Mouse (Mus musculus) hindbrain, embryonic 14.5 days (tissue): ENCODE measurements at regions not wholly inside any gene's neighbourhood (a gene's known extent, or its start where the extent isn't known, plus 50 kb on each side); places are given as distances from the start of the nearest gene placed in this dataset.

Experiments
- ATAC-seq: fragments of 200-750 bp; cut with Nextera tagmentation; 2 replicates; pipeline ENCODE4 v1.8.0; 2017; ENCODE audit warnings: moderate number of reproducible peaks, mild to moderate bottlenecking, moderate TSS enrichment, moderate library complexity; ENCODE audit not compliant: low FRiP score
- DNase-seq: peaks from one replicate; pipeline ENCODE4 v3.0.0-alpha.2; 2015; ENCODE audit warnings: low spot score
- H3K27ac ChIP-seq: fragments of 300-500 bp; sonication (generic); 2 replicates; pipeline ENCODE4 v1.5.1; 2014; ENCODE audit warnings: mild to moderate bottlenecking, moderate library complexity
- H3K27me3 ChIP-seq: fragments of 300-500 bp; sonication (generic); 2 replicates; pipeline ENCODE4 v1.6.1; 2014; ENCODE audit warnings: mild to moderate bottlenecking, low read length, mixed read lengths; ENCODE audit not compliant: control insufficient read depth, insufficient read depth
- H3K36me3 ChIP-seq: fragments of 300-500 bp; sonication (generic); replicated peaks from 2 replicates; pipeline ENCODE4 v1.6.1; 2014; ENCODE audit not compliant: control insufficient read depth, insufficient read depth
- H3K4me1 ChIP-seq: fragments of 300-500 bp; sonication (generic); replicated peaks from 2 replicates; pipeline ENCODE4 v1.6.1; 2014; ENCODE audit warnings: antibody characterized with exemption, low read length, mixed read lengths; ENCODE audit not compliant: control insufficient read depth, insufficient read depth
- H3K4me2 ChIP-seq: fragments of 300-500 bp; sonication (generic); replicated peaks from 2 replicates; pipeline ENCODE4 v1.6.1; 2014; ENCODE audit warnings: mild to moderate bottlenecking, moderate library complexity
- H3K4me3 ChIP-seq: fragments of 300-500 bp; sonication (generic); replicated peaks from 2 replicates; pipeline ENCODE4 v1.5.1; 2014; ENCODE audit warnings: mild to moderate bottlenecking, low read length
- H3K9ac ChIP-seq: fragments of 300-500 bp; sonication (generic); 2 replicates; pipeline ENCODE4 v1.6.1; 2014
- H3K9me3 ChIP-seq: fragments of 300-500 bp; sonication (generic); 2 replicates; pipeline ENCODE4 v1.6.1; 2016; ENCODE audit warnings: low read length; ENCODE audit not compliant: control insufficient read depth
- WGBS: fragments of 180-500 bp; shearing (Covaris S2); extraction: QIAGEN DNeasy Blood & Tissue Kit; methylation state at CpG from one replicate; pipeline ENCODE4 v1.1.7; 2014; 5-methylcytosine and 5-hydroxymethylcytosine counted together

- 71% methylated on average over 12 of the region's 12 CpGs for WGBS
- no peak overlapping the region for H3K4me2 ChIP-seq
- H3K36me3 ChIP-seq: no peaks in the 10 kb centered on the region
- ATAC-seq (peak; percentile 37; the same call in 1 of the 2 replicates), DNase-seq (no peak)
- no peak overlapping the region for H3K9ac ChIP-seq
- H3K4me1 ChIP-seq: no peaks in the 10 kb centered on the region
- H3K9me3 ChIP-seq: no peaks in the 10 kb centered on the region
- no peaks in the 10 kb centered on the region for H3K27me3 ChIP-seq
- H3K4me3 ChIP-seq: no peak overlapping the region
- H3K27ac ChIP-seq: no peak overlapping the region
Observed at GRCm38 (mm10) chr3:17999789-18000485, 51.7 kb downstream of the Cypt12 start.
